Mouse (Mus musculus) limb, embryonic 10.5 days (tissue): ENCODE results near the gene Ube2z. TPM values are rescaled to one million over a fixed set of nuclear protein-coding genes. Genes with fewer than 3 reads are reported as not detected.

Experiments
- DNase-seq: peaks from one replicate; pipeline ENCODE4 v3.0.0-alpha.2; 2017; ENCODE audit warnings: low spot score
- H3K27ac ChIP-seq: fragments of 300-500 bp; sonication (generic); 2 replicates; pipeline ENCODE4 v1.5.1; 2016; ENCODE audit warnings: mild to moderate bottlenecking
- H3K27me3 ChIP-seq: fragments of 300-500 bp; sonication (generic); 2 replicates; pipeline ENCODE4 v1.6.1; 2016; ENCODE audit warnings: low read depth, mild to moderate bottlenecking; ENCODE audit not compliant: poor library complexity, severe bottlenecking
- H3K36me3 ChIP-seq: fragments of 300-500 bp; sonication (generic); 2 replicates; pipeline ENCODE4 v1.6.1; 2016; ENCODE audit warnings: mild to moderate bottlenecking, moderate library complexity
- H3K4me1 ChIP-seq: fragments of 300-500 bp; sonication (generic); 2 replicates; pipeline ENCODE4 v1.6.1; 2016
- H3K4me3 ChIP-seq: fragments of 300-500 bp; sonication (generic); 2 replicates; pipeline ENCODE4 v1.5.1; 2016; ENCODE audit warnings: mild to moderate bottlenecking, moderate library complexity
- H3K9me3 ChIP-seq: fragments of 300-500 bp; sonication (generic); replicated peaks from 2 replicates; pipeline ENCODE4 v1.6.1; 2016; ENCODE audit warnings: mild to moderate bottlenecking
- WGBS: fragments of 180-500 bp; shearing (Covaris S2); methylation state at CpG from one replicate; pipeline ENCODE4 v1.1.7; 2016; 5-methylcytosine and 5-hydroxymethylcytosine counted together
- polyA plus RNA-seq: library from polyadenylated mRNA; unstranded; fragments of >200 nt; fragmentation: Nextera tagmentation; extraction: Ambion mirVana; gene quantifications from 2 replicates; pipeline ENCODE4 v1.2.1, GENCODE M21; 2016

The Ube2z gene
- polyA plus RNA-seq, 1 experiment from 2014 or later = 38.3 TPM

GRCm38 (mm10) chr11:96075509-96076220 is 10.5 kb upstream of the Ube2z start, which contains the start of gene Atp5g1:
Atp5g1 (minus strand) TSS chr11:96075670.
- H3K36me3 ChIP-seq = peaks cover 25% of the 10 kb centered on the region

DNA sequence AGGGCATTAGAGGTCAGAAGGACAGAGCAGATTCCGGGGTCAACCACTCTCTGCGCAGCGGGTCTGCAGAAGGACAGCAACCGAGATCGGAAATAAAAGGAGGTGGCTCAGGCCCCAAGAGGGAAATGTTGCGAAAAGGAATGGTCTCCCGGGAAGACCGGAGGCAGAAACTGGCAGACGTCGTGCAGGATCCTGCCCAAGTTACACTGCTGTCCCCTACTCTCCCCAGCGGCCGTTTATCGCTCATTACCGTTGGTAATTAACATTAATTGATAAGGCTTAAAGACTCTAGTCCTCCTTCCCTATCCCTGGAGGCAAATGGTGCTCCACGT is 10.0 kb upstream of the Ube2z start:
- Histone ChIP-seq H3K4me1 (peaks cover 23% of the 10 kb centered on the region), H3K4me3 (peak overlapping the region; percentile 80), H3K27ac (peak overlapping the region; percentile 87), H3K27me3 (no peaks in the 10 kb centered on the region), H3K36me3 (peaks cover 30% of the 10 kb centered on the region), H3K9me3 (no peaks in the 10 kb centered on the region)
- DNase-seq = no peak
- under 1% methylated on average over 15 of the region's 15 CpGs for WGBS

More at GRCm38 (mm10) chr11:96075509-96076220, 10.5 kb upstream of the Ube2z start, which contains the start of gene Atp5g1:
- Histone ChIP-seq H3K27me3 (no peaks in the 10 kb centered on the region), H3K4me1 (peaks cover 23% of the 10 kb centered on the region), H3K9me3 (no peaks in the 10 kb centered on the region), H3K27ac (peak within 1 kb of the TSS; percentile 87), H3K4me3 (peak within 1 kb of the TSS; percentile 80)
- WGBS = under 1% methylated on average over 37 of the region's 37 CpGs
- peak; percentile 94 for DNase-seq

DNA sequence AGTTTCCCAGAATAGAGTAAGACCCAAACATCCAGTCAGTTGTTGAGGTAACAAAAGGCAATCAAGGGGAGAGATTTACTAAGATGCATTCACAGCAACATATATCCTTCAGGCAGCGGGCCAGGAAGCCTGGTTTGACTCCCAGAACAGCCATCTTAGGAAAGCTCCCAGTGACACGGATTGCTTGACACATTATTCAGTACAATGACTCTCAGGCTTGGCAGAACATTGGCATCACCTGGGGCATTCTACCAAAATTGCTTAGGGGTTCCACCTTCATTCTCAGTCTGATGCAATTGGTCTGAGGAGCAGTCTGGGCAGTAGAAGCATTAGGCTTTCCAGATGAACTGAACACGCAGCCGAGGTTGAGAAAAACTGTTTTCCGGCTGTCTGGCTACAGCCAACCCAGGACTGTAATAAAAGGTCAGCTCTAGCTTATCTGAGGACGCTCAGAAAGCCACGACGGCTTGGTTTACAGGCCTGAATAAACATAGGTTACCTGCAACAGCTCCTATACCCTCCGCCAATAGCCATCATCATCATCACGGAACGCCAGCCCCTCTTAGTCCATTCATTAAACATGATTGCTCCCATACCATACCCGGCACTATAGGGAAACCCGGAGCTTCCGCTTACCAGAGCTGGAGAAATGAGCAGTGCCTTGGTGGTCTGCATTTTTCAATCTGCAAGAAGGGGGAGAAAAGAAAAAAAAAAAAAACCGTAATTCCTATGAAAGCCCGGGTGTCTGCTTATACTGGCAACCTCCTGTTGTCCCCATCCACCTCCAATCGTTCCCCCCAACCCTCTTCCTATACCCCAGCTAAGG is 9.4 kb upstream of the Ube2z start:
- no peak for DNase-seq
- peaks cover 23% of the 10 kb centered on the region for H3K4me1 ChIP-seq
- no peaks in the 10 kb centered on the region for H3K9me3 ChIP-seq
- H3K36me3 ChIP-seq = peaks cover 36% of the 10 kb centered on the region
- peak overlapping the region; percentile 87 for H3K27ac ChIP-seq
- 23% methylated on average over 17 of the region's 17 CpGs for WGBS
- H3K4me3 ChIP-seq = peak overlapping the region; percentile 80
- no peaks in the 10 kb centered on the region for H3K27me3 ChIP-seq

DNA sequence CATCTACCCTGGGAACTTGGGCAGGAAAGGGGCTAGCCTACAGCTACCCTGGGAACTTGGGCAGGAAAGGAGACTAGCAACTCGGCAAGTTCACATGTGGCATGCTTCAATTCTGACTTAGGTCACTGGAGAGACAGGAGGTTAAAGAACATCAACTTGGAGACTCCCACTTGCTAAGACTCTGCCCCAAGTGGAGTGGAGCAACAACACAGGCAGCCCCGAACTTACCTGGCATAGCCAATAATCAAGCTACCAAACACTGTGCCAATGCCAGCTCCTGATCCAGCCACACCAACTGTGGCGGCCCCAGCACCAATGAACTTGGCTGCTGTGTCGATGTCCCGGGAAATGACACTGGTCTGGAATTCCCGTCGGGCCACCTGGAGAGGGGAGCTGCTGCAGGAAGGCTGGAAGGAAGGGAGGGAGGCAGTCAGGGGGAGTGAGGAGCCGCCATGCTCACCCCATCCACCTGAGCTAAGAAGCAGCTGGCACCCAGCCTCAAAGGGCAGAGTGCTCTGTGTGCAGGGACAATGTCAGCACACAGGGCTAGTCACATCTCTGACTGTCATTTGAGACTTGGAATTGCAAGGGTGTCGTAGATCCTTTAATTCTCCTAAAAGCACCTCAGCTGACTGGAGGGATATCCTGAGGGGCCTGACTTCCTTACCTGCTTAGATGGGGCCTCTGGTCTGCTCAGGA is 8.3 kb upstream of the Ube2z start:
- Histone ChIP-seq H3K4me1 (peaks cover 23% of the 10 kb centered on the region), H3K4me3 (no peak overlapping the region; the same call in 1 of the 2 replicates), H3K27ac (no peak overlapping the region), H3K27me3 (no peaks in the 10 kb centered on the region), H3K36me3 (peaks cover 37% of the 10 kb centered on the region), H3K9me3 (no peaks in the 10 kb centered on the region)
- WGBS = 86% methylated on average over 9 of the region's 9 CpGs
- DNase-seq = no peak

GRCm38 (mm10) chr11:96071013-96071412 is 5.8 kb upstream of the Ube2z start:
- no peak for DNase-seq
- peaks cover 20% of the 10 kb centered on the region for H3K4me1 ChIP-seq
- no peaks in the 10 kb centered on the region for H3K27me3 ChIP-seq
- no peaks in the 10 kb centered on the region for H3K9me3 ChIP-seq
- 89% methylated on average over 1 of the region's 1 CpGs for WGBS
- no peak overlapping the region for H3K4me3 ChIP-seq
- no peak overlapping the region for H3K27ac ChIP-seq
- peaks cover 37% of the 10 kb centered on the region for H3K36me3 ChIP-seq

DNA sequence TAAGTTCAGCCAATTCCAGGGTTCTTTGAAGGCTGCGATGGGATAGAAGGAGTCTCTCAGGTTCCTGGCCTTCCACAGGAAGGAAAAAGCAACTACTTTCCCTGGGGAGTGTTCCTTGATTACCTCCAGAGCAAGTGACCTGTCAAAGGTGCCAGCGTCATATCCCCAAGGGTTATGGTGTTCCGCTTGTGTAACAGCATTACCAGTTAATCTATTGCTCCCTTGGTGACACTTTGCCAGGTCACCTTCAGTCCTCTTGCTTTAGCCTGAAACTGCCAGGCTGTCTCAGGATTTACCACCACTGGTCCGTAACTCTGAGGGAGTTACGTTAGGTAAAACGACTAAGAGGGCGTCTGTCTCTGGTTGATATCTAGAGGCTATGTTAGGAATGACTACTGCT is 5.2 kb upstream of the Ube2z start:
- H3K27me3 ChIP-seq = no peaks in the 10 kb centered on the region
- DNase-seq = no peak
- H3K4me1 ChIP-seq = peaks cover 26% of the 10 kb centered on the region
- peaks cover 37% of the 10 kb centered on the region for H3K36me3 ChIP-seq
- WGBS = 93% methylated on average over 7 of the region's 7 CpGs
- no peak overlapping the region for H3K4me3 ChIP-seq
- H3K9me3 ChIP-seq = no peaks in the 10 kb centered on the region
- no peak overlapping the region for H3K27ac ChIP-seq

GRCm38 (mm10) chr11:96068231-96068630 is 3.0 kb upstream of the Ube2z start:
- Histone ChIP-seq H3K27ac (no peak overlapping the region), H3K36me3 (peaks cover 33% of the 10 kb centered on the region), H3K4me1 (peaks cover 27% of the 10 kb centered on the region), H3K9me3 (no peaks in the 10 kb centered on the region), H3K27me3 (no peaks in the 10 kb centered on the region), H3K4me3 (no peak overlapping the region)
- 80% methylated on average over 5 of the region's 5 CpGs for WGBS
- DNase-seq = no peak

DNA sequence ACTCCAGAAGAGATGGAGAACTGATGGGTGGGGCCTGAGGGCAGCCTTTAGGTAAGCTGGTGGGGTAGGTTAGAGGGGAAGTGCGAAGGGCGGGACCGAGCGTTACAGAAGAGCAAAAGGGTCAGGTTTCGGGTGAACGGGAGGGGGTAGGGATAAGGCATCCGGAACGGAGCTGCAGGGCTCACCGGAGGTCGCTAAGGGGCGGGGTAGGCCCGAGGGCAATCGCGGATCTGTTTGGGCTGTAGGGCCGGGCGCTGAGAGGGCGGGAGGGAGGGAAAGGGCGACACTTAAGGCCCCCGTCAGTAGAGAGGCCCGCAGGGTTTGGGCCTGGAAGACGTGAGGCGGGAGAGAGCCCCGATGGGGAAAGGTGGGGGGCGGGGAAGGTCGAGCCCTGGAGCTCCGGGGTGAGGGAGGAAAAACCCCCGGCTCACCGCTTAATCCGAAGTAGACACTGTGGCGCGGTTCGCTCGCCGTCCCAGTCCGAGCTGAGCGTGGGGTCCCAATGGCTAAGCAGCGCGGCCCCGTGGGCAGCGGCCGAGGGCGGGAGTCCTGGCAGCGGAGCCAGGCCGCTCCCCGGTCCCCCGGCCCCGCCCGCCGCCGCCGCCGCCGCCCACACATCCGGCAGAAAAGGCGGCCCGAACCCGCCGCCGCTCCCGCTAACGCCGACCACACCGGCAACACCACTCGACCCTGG is 520 bp downstream of the Ube2z start:
- under 1% methylated on average over 58 of the region's 64 CpGs for WGBS

GRCm38 (mm10) chr11:96058309-96058708 is 6.9 kb downstream of the Ube2z start:
- H3K9me3 ChIP-seq = no peaks in the 10 kb centered on the region
- peaks cover 99% of the 10 kb centered on the region for H3K36me3 ChIP-seq
- peaks cover 7% of the 10 kb centered on the region for H3K4me1 ChIP-seq
- no peak overlapping the region for H3K4me3 ChIP-seq
- H3K27ac ChIP-seq = no peak overlapping the region
- no peak for DNase-seq
- no peaks in the 10 kb centered on the region for H3K27me3 ChIP-seq
- 93% methylated on average over 4 of the region's 4 CpGs for WGBS

More for the DNA sequence above, 520 bp downstream of the Ube2z start:
- Histone ChIP-seq H3K4me1 (peaks cover 33% of the 10 kb centered on the region), H3K4me3 (peak overlapping the region; percentile 96), H3K36me3 (peaks cover 40% of the 10 kb centered on the region), H3K27me3 (no peaks in the 10 kb centered on the region), H3K27ac (peak overlapping the region; percentile 96), H3K9me3 (no peaks in the 10 kb centered on the region)
- DNase-seq = peak; percentile 76

- peaks cover 97% of the 10 kb centered on the region for H3K36me3 ChIP-seq
- no peaks in the 10 kb centered on the region for H3K9me3 ChIP-seq
- H3K27me3 ChIP-seq = no peaks in the 10 kb centered on the region
- DNase-seq = no peak
- 89% methylated on average over 3 of the region's 3 CpGs for WGBS
- no peaks in the 10 kb centered on the region for H3K4me1 ChIP-seq
- H3K27ac ChIP-seq = no peak overlapping the region
- H3K4me3 ChIP-seq = no peak overlapping the region
Measured at GRCm38 (mm10) chr11:96050854-96051253, 14.3 kb downstream of the Ube2z start.

GRCm38 (mm10) chr11:96049939-96050338 is 15.2 kb downstream of the Ube2z start:
- H3K4me1 ChIP-seq = no peaks in the 10 kb centered on the region
- no peaks in the 10 kb centered on the region for H3K9me3 ChIP-seq
- WGBS = 77% methylated on average over 4 of the region's 4 CpGs
- no peak overlapping the region for H3K4me3 ChIP-seq
- DNase-seq = no peak
- H3K36me3 ChIP-seq = peaks cover 94% of the 10 kb centered on the region
- no peak overlapping the region for H3K27ac ChIP-seq
- H3K27me3 ChIP-seq = no peaks in the 10 kb centered on the region
